In the genomic region with DNA sequence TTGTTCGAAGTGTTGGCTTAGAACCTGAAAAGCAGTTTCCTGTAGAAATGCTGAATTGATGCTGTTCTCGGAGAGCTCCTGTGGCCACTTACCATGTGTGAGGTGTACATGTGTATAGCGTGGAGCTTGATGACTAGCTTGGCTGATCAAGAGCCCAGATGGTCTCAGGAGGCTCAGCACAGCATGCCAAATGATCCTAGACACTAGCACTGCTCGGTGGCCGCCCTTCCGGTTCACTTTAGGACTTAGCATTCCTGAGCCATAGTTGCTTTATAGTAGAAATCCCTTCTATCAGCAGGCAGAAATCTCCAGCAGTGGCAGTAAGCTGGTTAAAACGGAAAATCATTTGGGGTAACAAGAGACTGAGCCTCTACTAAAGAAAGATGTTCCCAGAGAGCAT, we compare ENCODE assay signal across 24 mouse cellular contexts. TPM values are rescaled to one million over a fixed set of nuclear protein-coding genes. Genes with fewer than 3 reads are reported as not detected.
DNase-seq lines count a peak whose midpoint lies in the region; ATAC-seq and TF ChIP-seq lines count a peak whose summit lies in the region.
"Had no signal": no experiment of that assay in that cellular context is flagged by ENCODE, and none has a peak within 500 bp of the region (broad histone marks: within the 10 kb centered on the region; RNA-seq: fewer than 3 reads in every experiment).

No protein-coding gene starts in this region.

- no peak for TF ChIP-seq CTCF in liver, postnatal 0 days (IDR thresholded peaks at IDR 0.05; ENCODE audit: low read depth)
- TF ChIP-seq CTCF in midbrain, postnatal 0 days (IDR thresholded peaks at IDR 0.05) = no peak

- DNase-seq in liver, embryonic 13.5 days = no peak
- no peak for DNase-seq in liver, postnatal 0 days
- peak; percentile 21 for DNase-seq in midbrain, embryonic 11.5 days (ENCODE audit: low spot score, missing footprints)
- no peak for DNase-seq in midbrain, postnatal 0 days (ENCODE audit: low spot score)
- DNase-seq in ZHBTc4 (ENCODE audit: low read depth, low spot score) = peak; percentile 51
- no peak for DNase-seq in adrenal gland, adult 18-20 months (ENCODE audit: low spot score in 2 of 2)
- DNase-seq: adrenal gland, adult 8-10 months; adrenal gland, postnatal 14 days; adrenal gland, postnatal 36 days; B cell, adult 2 months; cerebellum, adult 11-12 months; cerebellum, adult 2 months; cerebellum, adult 9-10 months; cerebellum, postnatal 10 days; cerebellum, postnatal 25 days had no signal

- H3K36me3 ChIP-seq in erythroblast, embryonic 14.5 days (ENCODE audit: control insufficient read depth) = peaks cover 56% of the 10 kb centered on the region
- peaks cover 34% of the 10 kb centered on the region for H3K36me3 ChIP-seq in liver, embryonic 13.5 days
- H3K36me3 ChIP-seq in liver, postnatal 0 days (replicated peaks; ENCODE audit: insufficient read depth, low read length) = peaks cover 43% of the 10 kb centered on the region
- H3K36me3 ChIP-seq in midbrain, embryonic 11.5 days (ENCODE audit: control insufficient read depth, insufficient read depth, low read length) = no peaks in the 10 kb centered on the region
- H3K36me3 ChIP-seq in midbrain, postnatal 0 days (ENCODE audit: insufficient read depth, low read length) = peaks cover 23% of the 10 kb centered on the region

- no peak for ATAC-seq in erythroblast, adult 5-6 weeks (replicated peaks; ENCODE audit: low FRiP score, poor library complexity, severe bottlenecking)
- ATAC-seq in liver, embryonic 13.5 days (ENCODE audit: low read depth) = no peak
- no peak for ATAC-seq in liver, postnatal 0 days
- ATAC-seq in midbrain, embryonic 11.5 days (ENCODE audit: low FRiP score) = no peak
- no peak for ATAC-seq in midbrain, postnatal 0 days (ENCODE audit: low FRiP score)
- ATAC-seq: CD4-positive, CD25-positive, alpha-beta regulatory T cell, adult 4 months; forebrain, embryonic 13.5 days; forebrain, embryonic 15.5 days had no signal

- no peak for TF ChIP-seq EP300 in liver, postnatal 0 days (IDR thresholded peaks at IDR 0.05; ENCODE audit: low read depth)

- peak overlapping the region; percentile 54 for H3K4me3 ChIP-seq in erythroblast, embryonic 14.5 days (replicated peaks)
- H3K4me3 ChIP-seq in liver, embryonic 13.5 days (replicated peaks) = no peak overlapping the region
- no peak overlapping the region for H3K4me3 ChIP-seq in liver, postnatal 0 days (ENCODE audit: low read depth, low read length)
- H3K4me3 ChIP-seq in midbrain, embryonic 11.5 days (ENCODE audit: low read depth, low read length) = no peak overlapping the region
- H3K4me3 ChIP-seq in midbrain, postnatal 0 days (ENCODE audit: low read depth, low read length) = no peak overlapping the region
- H3K4me3 ChIP-seq: embryonic facial prominence, embryonic 10.5 days; embryonic facial prominence, embryonic 12.5 days; forebrain, embryonic 13.5 days; forebrain, embryonic 15.5 days had no signal

- peaks cover 37% of the 10 kb centered on the region for H3K4me1 ChIP-seq in erythroblast, embryonic 14.5 days (ENCODE audit: control insufficient read depth)
- H3K4me1 ChIP-seq in liver, embryonic 13.5 days (replicated peaks) = peaks cover 19% of the 10 kb centered on the region
- peaks cover 2% of the 10 kb centered on the region; the same call in 1 of the 2 replicates for H3K4me1 ChIP-seq in liver, postnatal 0 days (ENCODE audit: insufficient read depth)
- no peaks in the 10 kb centered on the region for H3K4me1 ChIP-seq in midbrain, embryonic 11.5 days (ENCODE audit: control insufficient read depth, insufficient read depth, low read length)
- no peaks in the 10 kb centered on the region for H3K4me1 ChIP-seq in midbrain, postnatal 0 days (ENCODE audit: insufficient read depth, low read length)
- H3K4me1 ChIP-seq: embryonic facial prominence, embryonic 10.5 days; embryonic facial prominence, embryonic 12.5 days; forebrain, embryonic 13.5 days; forebrain, embryonic 15.5 days had no signal

- no peaks in the 10 kb centered on the region for H3K27me3 ChIP-seq in erythroblast, embryonic 14.5 days (ENCODE audit: control insufficient read depth)
- no peaks in the 10 kb centered on the region for H3K27me3 ChIP-seq in liver, embryonic 13.5 days
- no peaks in the 10 kb centered on the region for H3K27me3 ChIP-seq in liver, postnatal 0 days (ENCODE audit: insufficient read depth, low read length)
- no peaks in the 10 kb centered on the region for H3K27me3 ChIP-seq in midbrain, embryonic 11.5 days (ENCODE audit: control insufficient read depth, insufficient read depth, low read length)
- H3K27me3 ChIP-seq in midbrain, postnatal 0 days (ENCODE audit: insufficient read depth, low read length) = no peaks in the 10 kb centered on the region
- H3K27me3 ChIP-seq: CH12.LX; embryonic facial prominence, embryonic 12.5 days; forebrain, embryonic 13.5 days; forebrain, embryonic 15.5 days had no signal

- H3K4me2 ChIP-seq in liver, embryonic 13.5 days = no peak overlapping the region
- H3K4me2 ChIP-seq in liver, postnatal 0 days (ENCODE audit: low read depth, low read length) = no peak overlapping the region
- no peak overlapping the region for H3K4me2 ChIP-seq in midbrain, embryonic 11.5 days
- H3K4me2 ChIP-seq in midbrain, postnatal 0 days (ENCODE audit: low read depth, low read length, poor library complexity, severe bottlenecking) = no peak overlapping the region
- H3K4me2 ChIP-seq: embryonic facial prominence, embryonic 12.5 days; forebrain, embryonic 13.5 days; forebrain, embryonic 15.5 days had no signal

- WGBS in liver, embryonic 13.5 days (ENCODE audit: insufficient replicate concordance) = 86% methylated on average over 7 of the region's 7 CpGs
- WGBS in liver, postnatal 0 days (ENCODE audit: insufficient replicate concordance) = 87% methylated on average over 7 of the region's 7 CpGs
- 66% methylated on average over 7 of the region's 7 CpGs for WGBS in midbrain, embryonic 11.5 days
- 58% methylated on average over 7 of the region's 7 CpGs for WGBS in midbrain, postnatal 0 days

- H3K9me3 ChIP-seq in erythroblast, embryonic 14.5 days (ENCODE audit: control insufficient read depth, low read length) = no peaks in the 10 kb centered on the region
- no peaks in the 10 kb centered on the region for H3K9me3 ChIP-seq in liver, embryonic 13.5 days (replicated peaks)
- H3K9me3 ChIP-seq in liver, postnatal 0 days (ENCODE audit: low read length) = no peaks in the 10 kb centered on the region
- no peaks in the 10 kb centered on the region for H3K9me3 ChIP-seq in midbrain, embryonic 11.5 days (ENCODE audit: control insufficient read depth, low read length)
- H3K9me3 ChIP-seq in midbrain, postnatal 0 days (ENCODE audit: low read length) = no peaks in the 10 kb centered on the region
- H3K9me3 ChIP-seq: embryonic facial prominence, embryonic 10.5 days; embryonic facial prominence, embryonic 12.5 days; forebrain, embryonic 13.5 days; forebrain, embryonic 15.5 days had no signal

- peak overlapping the region; percentile 80 for H3K27ac ChIP-seq in liver, embryonic 13.5 days
- no peak overlapping the region for H3K27ac ChIP-seq in liver, postnatal 0 days (ENCODE audit: low read depth)
- no peak overlapping the region for H3K27ac ChIP-seq in midbrain, embryonic 11.5 days (ENCODE audit: low read depth, low read length)
- H3K27ac ChIP-seq in midbrain, postnatal 0 days (ENCODE audit: low read depth, low read length) = no peak overlapping the region
- H3K27ac ChIP-seq: embryonic facial prominence, embryonic 10.5 days; embryonic facial prominence, embryonic 12.5 days; forebrain, embryonic 13.5 days; forebrain, embryonic 15.5 days had no signal

- no peak overlapping the region for H3K9ac ChIP-seq in liver, embryonic 13.5 days
- no peak overlapping the region for H3K9ac ChIP-seq in liver, postnatal 0 days (replicated peaks)
- H3K9ac ChIP-seq in midbrain, embryonic 11.5 days (ENCODE audit: low read length) = no peak overlapping the region
- H3K9ac ChIP-seq in midbrain, postnatal 0 days (replicated peaks; ENCODE audit: low read length, poor library complexity, severe bottlenecking) = no peak overlapping the region
- H3K9ac ChIP-seq: embryonic facial prominence, embryonic 12.5 days; forebrain, embryonic 13.5 days; forebrain, embryonic 15.5 days; forebrain, postnatal 0 days had no signal

RNA-seq across cellular contexts. Expression of a gene that starts 18.8 kb away (rescaled TPM):
- polyA plus RNA-seq in erythroblast, embryonic 14.5 days (2012) = 0.27 and 0.47 TPM in 2 replicates
- 44.1 and 50.5 TPM in 2 replicates for total RNA-seq in erythroblast, adult 5-6 weeks (2015; ENCODE audit: low replicate concordance)
- total RNA-seq in erythroblast, adult 5-6 weeks (2017; ENCODE audit: low replicate concordance) = 81.8 and 274 TPM in 2 replicates
- 5.7 and 8.4 TPM in 2 replicates for polyA plus RNA-seq in liver, embryonic 13.5 days (2015; fragmentation: Nextera tagmentation; extraction: Ambion mirVana)
- 2.8 and 3.9 TPM in 2 replicates for polyA plus RNA-seq in liver, postnatal 0 days (2015; fragmentation: Nextera tagmentation; extraction: Ambion mirVana)
- 16.0 and 18.0 TPM in 2 replicates for polyA plus RNA-seq in midbrain, embryonic 11.5 days (2014; fragmentation: Nextera tagmentation; extraction: Ambion mirVana)
- total RNA-seq in midbrain, postnatal 0 days (2014; rRNA removed) = 11.0 and 13.4 TPM in 2 replicates
- 10.2 and 10.5 TPM in 2 replicates for polyA plus RNA-seq in midbrain, postnatal 0 days (2015; fragmentation: Nextera tagmentation; extraction: Ambion mirVana)
- 10 to 100 TPM; 15.3 to 28.2 TPM for total RNA-seq in adrenal gland, adult 18-20 months (2021)

Comparison
In these comparisons a context has a peak if more than half of its experiments do, and no peak if none do; other contexts are left out.
1. DNase-seq: peak in midbrain, embryonic 11.5 days (single experiment) and ZHBTc4 (single experiment); none in liver, embryonic 13.5 days (single experiment), liver, postnatal 0 days (single experiment), midbrain, postnatal 0 days (single experiment) and adrenal gland, adult 18-20 months (0 of 2).